Mouse (Mus musculus): ENCODE data around the gene Pde4d.

The Pde4d gene

GRCm38 (mm10) chr13:109994240-109994764, 1544.6 kb downstream of the Pde4d start:
- DNase-seq (ENCODE audit: low spot score in 2 of 2), result no peak

GRCm38 (mm10) chr13:110002081-110002480, 1552.3 kb downstream of the Pde4d start:
- DNase-seq (ENCODE audit: low spot score in 2 of 2), result no peak

Data from urinary bladder, adult 18-20 months (tissue).